16 mouse cellular contexts compared by ENCODE assay signal in genomic region chr8:114927917-114928316, GRCm38 (mm10).
"Had no signal": no experiment of that assay in that cellular context is flagged by ENCODE, and none has a peak within 500 bp of the region (broad histone marks: within the 10 kb centered on the region; RNA-seq: fewer than 3 reads in every experiment).

No protein-coding gene starts in this region.

- H3K27ac ChIP-seq: limb, embryonic 12.5 days; limb, embryonic 15.5 days; liver, embryonic 12.5 days; liver, embryonic 15.5 days; midbrain, embryonic 12.5 days; midbrain, embryonic 15.5 days; neural tube, embryonic 12.5 days; neural tube, embryonic 15.5 days; stomach, postnatal 0 days had no signal

- ATAC-seq: midbrain, embryonic 15.5 days had no signal

- DNase-seq: left cerebral cortex, postnatal 4 days; lung, adult 2 months; lung, postnatal 14 days; lung, postnatal 4 days; thymus, adult 2 months; thymus, postnatal 14 days; thymus, postnatal 4 days had no signal

- H3K27me3 ChIP-seq: limb, embryonic 15.5 days; liver, embryonic 12.5 days; liver, embryonic 15.5 days; neural tube, embryonic 12.5 days had no signal

- H3K4me1 ChIP-seq: limb, embryonic 15.5 days; liver, embryonic 15.5 days had no signal

- H3K9me3 ChIP-seq: limb, embryonic 12.5 days; limb, embryonic 15.5 days; liver, embryonic 12.5 days; liver, embryonic 15.5 days; midbrain, embryonic 12.5 days; midbrain, embryonic 15.5 days; neural tube, embryonic 12.5 days; neural tube, embryonic 15.5 days had no signal

- H3K4me2 ChIP-seq: limb, embryonic 12.5 days; limb, embryonic 15.5 days; liver, embryonic 12.5 days; liver, embryonic 15.5 days; midbrain, embryonic 12.5 days; midbrain, embryonic 15.5 days; neural tube, embryonic 12.5 days; neural tube, embryonic 15.5 days had no signal

- H3K9ac ChIP-seq: limb, embryonic 12.5 days; limb, embryonic 15.5 days; liver, embryonic 12.5 days; liver, embryonic 15.5 days; midbrain, embryonic 12.5 days; midbrain, embryonic 15.5 days; neural tube, embryonic 12.5 days; neural tube, embryonic 15.5 days had no signal

- H3K36me3 ChIP-seq: limb, embryonic 12.5 days; limb, embryonic 15.5 days; liver, embryonic 12.5 days; liver, embryonic 15.5 days; midbrain, embryonic 12.5 days; midbrain, embryonic 15.5 days; neural tube, embryonic 12.5 days; neural tube, embryonic 15.5 days had no signal

- H3K4me3 ChIP-seq: limb, embryonic 12.5 days; limb, embryonic 15.5 days; liver, embryonic 12.5 days; liver, embryonic 15.5 days; midbrain, embryonic 12.5 days; midbrain, embryonic 15.5 days; neural tube, embryonic 12.5 days; neural tube, embryonic 15.5 days had no signal
